8 mouse cellular contexts compared by ENCODE assay signal in genomic region chr2:154459851-154460250, GRCm38 (mm10). TPM values are rescaled to one million over a fixed set of nuclear protein-coding genes. Genes with fewer than 3 reads are reported as not detected.
A peak's percentile ranks its signal among the peaks of the same experiment; 100 is the strongest.
DNase-seq lines count a peak whose midpoint lies in the region; ATAC-seq lines count a peak whose summit lies in the region.

No protein-coding gene starts in this region.

- DNase-seq in testis, postnatal 10 days (ENCODE audit: low spot score): peak; percentile 67
- no peak for DNase-seq in testis, postnatal 14 days (ENCODE audit: low spot score)
- DNase-seq in skeletal muscle tissue, adult 2 months (ENCODE audit: low read depth, low spot score): peak; percentile 59
- DNase-seq in left cerebral cortex, adult 11 months (ENCODE audit: low spot score): no peak

- H3K27me3 ChIP-seq in embryonic facial prominence, embryonic 12.5 days: no peaks in the 10 kb centered on the region
- no peaks in the 10 kb centered on the region for H3K27me3 ChIP-seq in heart, embryonic 13.5 days (replicated peaks)
- H3K27me3 ChIP-seq in kidney, embryonic 14.5 days (ENCODE audit: control insufficient read depth, insufficient read depth, low read length): no peaks in the 10 kb centered on the region
- H3K27me3 ChIP-seq in lung, embryonic 15.5 days: no peaks in the 10 kb centered on the region

- no peak overlapping the region for H3K9ac ChIP-seq in embryonic facial prominence, embryonic 12.5 days
- no peak overlapping the region for H3K9ac ChIP-seq in heart, embryonic 13.5 days
- H3K9ac ChIP-seq in kidney, embryonic 14.5 days (ENCODE audit: low read depth, low read length): no peak overlapping the region
- no peak overlapping the region for H3K9ac ChIP-seq in lung, embryonic 15.5 days

- H3K36me3 ChIP-seq in embryonic facial prominence, embryonic 12.5 days: no peaks in the 10 kb centered on the region
- H3K36me3 ChIP-seq in heart, embryonic 13.5 days: 0 out of 2 replicates have a peak, but pooled peaks cover 3% of the 10 kb centered on the region
- H3K36me3 ChIP-seq in kidney, embryonic 14.5 days (ENCODE audit: control insufficient read depth, insufficient read depth, low read length): no peaks in the 10 kb centered on the region
- no peaks in the 10 kb centered on the region for H3K36me3 ChIP-seq in lung, embryonic 15.5 days

- ATAC-seq in embryonic facial prominence, embryonic 12.5 days (ENCODE audit: insufficient number of reproducible peaks, insufficient read depth, low FRiP score, low TSS enrichment): peak; percentile 64; the same call in 1 of the 2 replicates
- ATAC-seq in heart, embryonic 13.5 days (ENCODE audit: extremely low read depth, insufficient number of reproducible peaks, low FRiP score, low TSS enrichment): peak; percentile 29; the same call in 1 of the 2 replicates
- ATAC-seq in kidney, embryonic 14.5 days (ENCODE audit: low FRiP score, low TSS enrichment): peak; percentile 68
- ATAC-seq in lung, embryonic 15.5 days (ENCODE audit: borderline replicate concordance, extremely low read depth, low FRiP score, low TSS enrichment): peak; percentile 55

- H3K9me3 ChIP-seq in embryonic facial prominence, embryonic 12.5 days: no peaks in the 10 kb centered on the region
- H3K9me3 ChIP-seq in heart, embryonic 13.5 days: no peaks in the 10 kb centered on the region
- H3K9me3 ChIP-seq in kidney, embryonic 14.5 days (ENCODE audit: control insufficient read depth, low read length): no peaks in the 10 kb centered on the region
- no peaks in the 10 kb centered on the region for H3K9me3 ChIP-seq in lung, embryonic 15.5 days

- 12% methylated on average over 4 of the region's 4 CpGs for WGBS in embryonic facial prominence, embryonic 12.5 days
- WGBS in heart, embryonic 13.5 days: 23% methylated on average over 4 of the region's 4 CpGs
- WGBS in kidney, embryonic 14.5 days: 24% methylated on average over 4 of the region's 4 CpGs
- 16% methylated on average over 4 of the region's 4 CpGs for WGBS in lung, embryonic 15.5 days

- peaks cover 35% of the 10 kb centered on the region for H3K4me1 ChIP-seq in embryonic facial prominence, embryonic 12.5 days
- H3K4me1 ChIP-seq in heart, embryonic 13.5 days: peaks cover 71% of the 10 kb centered on the region
- H3K4me1 ChIP-seq in kidney, embryonic 14.5 days (ENCODE audit: control insufficient read depth, insufficient read depth, low read length): peaks cover 23% of the 10 kb centered on the region
- peaks cover 18% of the 10 kb centered on the region for H3K4me1 ChIP-seq in lung, embryonic 15.5 days

- H3K4me2 ChIP-seq in embryonic facial prominence, embryonic 12.5 days (replicated peaks): no peak overlapping the region
- peak overlapping the region; percentile 44 for H3K4me2 ChIP-seq in heart, embryonic 13.5 days
- H3K4me2 ChIP-seq in kidney, embryonic 14.5 days (replicated peaks; ENCODE audit: low read depth, low read length): no peak overlapping the region
- H3K4me2 ChIP-seq in lung, embryonic 15.5 days: no peak overlapping the region

- H3K4me3 ChIP-seq in embryonic facial prominence, embryonic 12.5 days: no peak overlapping the region
- no peak overlapping the region for H3K4me3 ChIP-seq in heart, embryonic 13.5 days
- no peak overlapping the region for H3K4me3 ChIP-seq in kidney, embryonic 14.5 days (ENCODE audit: low read length)
- H3K4me3 ChIP-seq in lung, embryonic 15.5 days: no peak overlapping the region

- 0 out of 2 replicates have a peak overlapping the region, but pooled peaks have one; percentile 36 for H3K27ac ChIP-seq in embryonic facial prominence, embryonic 12.5 days
- peak overlapping the region; percentile 63 for H3K27ac ChIP-seq in heart, embryonic 13.5 days (replicated peaks)
- no peak overlapping the region for H3K27ac ChIP-seq in kidney, embryonic 14.5 days (ENCODE audit: low read depth, low read length)
- no peak overlapping the region for H3K27ac ChIP-seq in lung, embryonic 15.5 days

RNA-seq across cellular contexts. Expression of gene Cbfa2t2, which starts 23.6 kb away (rescaled TPM):
- 58.8 and 65.3 TPM in 2 replicates for polyA plus RNA-seq in embryonic facial prominence, embryonic 12.5 days (2016; fragmentation: Nextera tagmentation; extraction: Ambion mirVana)
- 28.3 and 29.2 TPM in 2 replicates for polyA plus RNA-seq in heart, embryonic 13.5 days (2015; fragmentation: Nextera tagmentation; extraction: Ambion mirVana)
- polyA plus RNA-seq in kidney, embryonic 14.5 days (2014; fragmentation: Nextera tagmentation; extraction: Ambion mirVana): 26.6 and 44.4 TPM in 2 replicates
- 33.6 and 37.6 TPM in 2 replicates for polyA plus RNA-seq in lung, embryonic 15.5 days (2015; fragmentation: Nextera tagmentation; extraction: Ambion mirVana)

RNA-seq across cellular contexts. Expression of gene Snta1, which starts 52.0 kb away (rescaled TPM):
- polyA plus RNA-seq in embryonic facial prominence, embryonic 12.5 days (2016; fragmentation: Nextera tagmentation; extraction: Ambion mirVana): 9.2 and 9.9 TPM in 2 replicates
- 38.0 and 41.5 TPM in 2 replicates for polyA plus RNA-seq in heart, embryonic 13.5 days (2015; fragmentation: Nextera tagmentation; extraction: Ambion mirVana)
- 4.5 and 5.7 TPM in 2 replicates for polyA plus RNA-seq in kidney, embryonic 14.5 days (2014; fragmentation: Nextera tagmentation; extraction: Ambion mirVana)
- 8.6 and 10.5 TPM in 2 replicates for polyA plus RNA-seq in lung, embryonic 15.5 days (2015; fragmentation: Nextera tagmentation; extraction: Ambion mirVana)

Comparison
In these comparisons a context has a peak if more than half of its experiments do, and no peak if none do; other contexts are left out.
1. DNase-seq: peak in testis, postnatal 10 days (single experiment) and skeletal muscle tissue, adult 2 months (single experiment); none in testis, postnatal 14 days (single experiment) and left cerebral cortex, adult 11 months (single experiment).
2. H3K27ac ChIP-seq: peak in embryonic facial prominence, embryonic 12.5 days (single experiment) and heart, embryonic 13.5 days (single experiment); none in kidney, embryonic 14.5 days (single experiment) and lung, embryonic 15.5 days (single experiment).
3. Peak in every context shown above with its lines, with median percentiles within 50 percentile points of each other: ATAC-seq.